Mouse (Mus musculus) gastrocnemius, adult 8-10 months (tissue): ENCODE measurements at regions not wholly inside any gene's neighbourhood (a gene's known extent, or its start where the extent isn't known, plus 50 kb on each side); places are given as distances from the start of the nearest gene placed in this dataset.
A peak's percentile ranks its signal among the peaks of the same experiment; 100 is the strongest.
"Not testable (repeated sequence)": the region's sequence is repeated elsewhere in the genome, so short reads cannot be mapped to it uniquely, and the experiment has no call there.

ENCODE experiments used
- DNase-seq, 2 experiments: peaks; one replicate each; pipeline ENCODE4 v3.0.0; 2022; ENCODE audit warnings: low spot score in 2 of 2

- not testable (repeated sequence) for DNase-seq
These were observed 169.3 kb downstream of the Qk start for GRCm38 (mm10) chr17:10150403-10150689.

- DNase-seq = no peak
These were observed 169.8 kb downstream of the Qk start for GRCm38 (mm10) chr17:10149682-10150402.

DNA sequence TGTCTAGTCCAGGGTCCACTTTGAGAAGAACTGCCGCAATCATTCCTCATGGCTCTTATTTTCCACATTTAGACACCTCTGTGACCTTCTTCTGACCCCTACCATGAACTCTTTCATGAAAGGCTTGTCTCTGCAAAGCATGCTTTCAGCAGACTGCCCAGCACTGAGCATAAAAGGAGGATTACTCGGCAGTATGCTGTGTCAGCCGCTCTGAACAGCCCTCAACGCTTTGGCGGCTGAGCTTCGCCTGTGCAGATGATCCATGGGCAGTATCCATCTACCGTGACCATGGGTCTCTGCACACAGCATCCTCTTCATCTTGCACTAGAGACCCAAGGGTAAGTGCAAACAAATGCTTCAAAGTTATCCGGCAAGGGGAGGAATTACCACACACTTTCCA is 172.5 kb downstream of the Qk start:
- no peak for DNase-seq

- no peak for DNase-seq
These were observed 173.1 kb downstream of the Qk start for GRCm38 (mm10) chr17:10146576-10146975.

GRCm38 (mm10) chr17:10138847-10139246 is 180.8 kb downstream of the Qk start:
- DNase-seq = no peak

GRCm38 (mm10) chr17:10138374-10138773 is 181.3 kb downstream of the Qk start:
- DNase-seq = no peak

- no peak for DNase-seq
These were observed 184.5 kb downstream of the Qk start for GRCm38 (mm10) chr17:10135111-10135510.

DNA sequence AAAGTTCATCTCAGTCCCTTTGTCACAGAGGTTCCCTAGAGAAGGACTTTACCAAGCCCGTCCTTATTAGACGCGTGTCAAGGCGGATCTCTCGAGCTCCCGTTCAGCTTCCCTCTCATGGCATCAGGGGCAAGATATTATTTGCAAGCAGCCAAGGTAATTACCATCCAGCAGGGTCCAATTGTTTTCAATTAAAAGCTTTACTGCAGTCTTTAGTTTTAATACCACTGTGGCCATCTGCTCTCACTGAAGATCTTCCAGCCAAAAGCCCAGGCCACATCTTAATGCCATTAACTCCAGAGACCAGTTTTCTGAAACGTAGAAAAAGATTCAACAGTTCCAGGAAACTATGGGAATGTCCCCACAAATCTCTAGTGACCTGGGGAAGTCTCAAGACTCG is 191.1 kb downstream of the Qk start:
- DNase-seq = no peak

- no peak for DNase-seq
These were observed 197.2 kb downstream of the Qk start for GRCm38 (mm10) chr17:10122411-10122810.

DNA sequence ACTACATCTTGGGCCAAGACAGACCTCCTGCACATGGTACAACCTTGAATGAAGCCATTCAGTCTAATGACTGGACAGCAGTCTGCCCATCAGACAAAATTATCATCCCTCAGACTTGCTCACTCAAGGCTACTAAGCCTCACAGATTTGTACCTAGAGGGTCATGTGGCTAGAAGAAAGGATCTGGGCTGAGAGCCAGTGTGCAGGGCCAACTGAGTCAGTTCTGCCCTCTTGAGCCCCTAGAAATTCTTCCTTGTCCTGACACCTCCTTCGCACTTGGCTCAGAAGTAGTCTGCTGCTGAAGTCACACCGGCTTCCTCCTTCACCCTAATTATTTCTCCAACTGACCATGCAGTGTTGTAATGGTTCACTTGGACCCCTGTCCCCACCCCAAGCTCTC is 207.5 kb downstream of the Qk start:
- no peak for DNase-seq

DNA sequence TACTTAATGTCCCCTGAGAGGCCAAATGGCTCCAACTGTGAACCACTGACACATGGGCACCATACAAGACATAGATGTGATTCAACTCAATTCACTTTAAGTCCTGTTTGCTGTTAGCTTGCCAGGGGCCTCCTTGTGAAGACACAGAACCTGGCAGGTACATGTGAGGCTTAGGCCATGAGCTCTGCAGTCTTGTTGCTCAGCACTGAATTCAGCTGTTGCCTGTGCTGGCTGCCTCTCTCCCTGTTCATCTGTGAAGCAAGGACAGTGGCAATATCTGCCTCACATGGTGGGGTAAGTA is 209.3 kb downstream of the Qk start:
- no peak for DNase-seq

- no peak for DNase-seq
These were observed 209.9 kb downstream of the Qk start for GRCm38 (mm10) chr17:10109511-10110374.

GRCm38 (mm10) chr17:10105299-10105698 is 214.4 kb downstream of the Qk start:
- no peak for DNase-seq

DNA sequence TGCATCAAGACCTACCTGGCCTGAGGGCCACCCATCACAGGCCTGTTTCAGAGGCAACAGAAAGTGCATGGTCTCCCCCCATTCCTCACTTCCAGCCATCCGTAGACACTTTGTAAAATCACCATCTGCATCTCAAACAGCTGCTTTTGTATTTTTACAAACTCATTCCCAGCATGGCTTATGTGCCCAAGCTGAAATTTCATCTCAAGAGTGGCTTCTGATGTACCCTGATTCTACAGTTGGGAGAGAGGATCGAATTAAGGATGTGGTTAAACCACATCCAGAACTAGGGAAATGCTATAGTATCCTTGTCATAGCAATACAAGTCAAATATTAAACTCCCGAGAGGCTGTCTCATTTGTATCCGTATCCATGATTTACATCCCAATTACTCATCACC is 221.5 kb downstream of the Qk start:
- DNase-seq = no peak

DNA sequence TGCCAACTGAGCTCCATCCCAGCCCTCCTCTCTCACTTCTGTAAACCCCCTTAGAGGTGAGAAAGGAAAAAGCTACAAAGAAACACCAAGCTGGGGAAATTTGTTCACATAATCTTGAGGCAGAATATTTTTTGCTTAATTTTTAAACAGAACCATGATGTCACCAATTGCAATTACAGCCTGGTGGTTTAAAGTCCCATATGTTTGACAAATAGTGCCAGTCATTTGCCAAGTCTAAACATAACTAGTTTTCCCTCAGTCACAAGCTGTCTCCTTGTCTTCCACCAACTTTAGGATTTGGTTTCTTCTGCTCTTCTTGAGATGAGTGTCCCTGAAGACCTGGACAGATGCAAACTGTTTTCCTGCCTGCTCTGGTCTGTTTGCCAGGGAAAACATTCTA is 222.0 kb downstream of the Qk start:
- DNase-seq = no peak

GRCm38 (mm10) chr17:10095841-10096301 is 223.8 kb downstream of the Qk start:
- peak in 1 of 2 experiments; percentile 24 for DNase-seq

DNA sequence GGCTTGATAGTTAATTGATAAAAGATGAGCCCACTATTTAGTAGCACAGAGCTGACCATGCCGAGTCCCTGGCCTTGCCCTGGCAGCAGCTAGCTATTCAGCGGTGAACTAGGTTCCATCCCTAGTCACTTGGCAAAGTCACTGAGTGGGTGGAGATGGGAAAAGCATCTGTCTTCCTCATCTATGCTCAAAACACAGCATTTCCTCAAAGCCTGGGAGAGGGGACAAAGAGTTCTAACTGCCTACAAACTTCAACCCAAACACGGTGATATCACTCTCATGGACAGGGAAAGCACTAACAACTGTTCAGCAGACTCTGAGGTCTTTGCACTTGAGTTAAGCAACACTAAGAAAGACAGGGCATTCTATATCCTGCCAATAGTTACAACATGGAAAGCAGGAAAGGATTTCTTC is 225.5 kb downstream of the Qk start:
- DNase-seq = peak; percentile 66 to 67

GRCm38 (mm10) chr17:10093437-10094107 is 226.1 kb downstream of the Qk start:
- peak; percentile 46 to 62 for DNase-seq

DNA sequence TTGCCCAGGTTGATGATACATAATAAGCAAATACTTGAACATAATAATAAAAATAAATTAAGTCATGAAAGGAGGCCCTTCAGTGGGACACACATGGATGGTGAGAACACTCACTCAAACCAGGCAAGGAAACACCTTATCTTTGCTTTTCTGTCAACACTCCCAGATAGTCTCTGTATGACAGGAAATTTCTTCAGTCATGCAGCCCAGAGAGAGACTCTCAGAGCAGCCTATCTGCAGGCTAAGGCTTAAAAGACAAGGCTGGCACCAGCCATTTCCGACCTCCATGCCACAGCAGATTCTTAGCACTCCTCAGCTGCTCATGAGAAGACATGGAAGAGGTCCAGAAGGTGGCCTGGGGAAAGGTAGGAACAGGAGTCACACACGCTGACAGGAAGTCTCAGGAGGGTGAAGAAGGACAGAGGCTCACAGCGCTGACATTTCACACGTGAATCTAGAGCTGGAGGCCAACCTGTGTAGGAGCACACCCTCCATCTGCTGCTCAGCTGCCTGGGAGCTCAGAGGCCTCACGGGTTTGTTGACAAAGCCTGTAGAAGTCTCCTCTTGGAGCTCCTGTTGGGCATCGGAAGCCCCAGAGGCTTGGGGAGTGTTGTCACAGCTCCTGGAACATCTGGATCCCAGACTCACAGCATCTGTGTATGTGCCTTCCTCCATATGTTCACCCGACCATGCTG is 232.3 kb downstream of the Qk start:
- no peak for DNase-seq

DNA sequence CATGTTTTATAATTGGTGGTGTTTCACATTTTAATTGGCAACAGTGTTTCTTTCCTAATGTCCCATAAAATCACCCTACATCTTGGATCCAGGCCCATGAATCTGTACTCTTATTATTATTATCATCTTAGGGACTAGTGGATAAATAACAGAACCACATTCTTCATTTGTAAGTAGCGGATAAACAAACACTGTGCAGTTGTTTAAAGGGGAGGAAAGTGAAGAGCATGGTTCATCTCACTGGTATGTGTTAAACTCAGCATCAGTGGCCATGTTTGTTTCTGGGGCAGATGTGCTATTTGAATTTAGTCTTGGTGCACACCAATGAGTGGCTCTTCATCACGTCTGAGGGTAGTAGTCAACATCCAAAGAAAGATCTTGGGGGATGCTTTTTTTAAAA is 233.1 kb downstream of the Qk start:
- no peak for DNase-seq

- no peak for DNase-seq
These were observed 233.5 kb downstream of the Qk start for GRCm38 (mm10) chr17:10086132-10086531.

- DNase-seq = no peak
These were observed 237.9 kb downstream of the Qk start for GRCm38 (mm10) chr17:10081721-10082120.
